Mouse (Mus musculus) embryonic facial prominence, embryonic 14.5 days (tissue): Measurements from ENCODE around the gene Gabrp. TPM values are rescaled to one million over a fixed set of nuclear protein-coding genes. Genes with fewer than 3 reads are reported as not detected.

Experiments
- ATAC-seq: fragments of 200-750 bp; cut with Nextera tagmentation; 2 replicates; pipeline ENCODE4 v1.8.0; 2017; ENCODE audit warnings: low read depth, moderate number of reproducible peaks, moderate TSS enrichment
- DNase-seq: peaks from one replicate; pipeline ENCODE4 v3.0.0-alpha.2; 2015; ENCODE audit warnings: low spot score
- H3K27ac ChIP-seq: fragments of 300-500 bp; sonication (generic); replicated peaks from 2 replicates; pipeline ENCODE4 v1.5.1; 2014; ENCODE audit warnings: low read depth, mild to moderate bottlenecking, low read length, moderate library complexity
- H3K27me3 ChIP-seq: fragments of 300-500 bp; sonication (generic); replicated peaks from 2 replicates; pipeline ENCODE4 v1.6.1; 2014; ENCODE audit warnings: low read length; ENCODE audit not compliant: control insufficient read depth, insufficient read depth
- H3K36me3 ChIP-seq: fragments of 300-500 bp; sonication (generic); 2 replicates; pipeline ENCODE4 v1.6.1; 2014; ENCODE audit warnings: low read length, mixed read lengths; ENCODE audit not compliant: control insufficient read depth, insufficient read depth
- H3K4me1 ChIP-seq: fragments of 300-500 bp; sonication (generic); 2 replicates; pipeline ENCODE4 v1.6.1; 2014; ENCODE audit warnings: antibody characterized with exemption, low read length; ENCODE audit not compliant: control insufficient read depth, insufficient read depth
- H3K4me2 ChIP-seq: fragments of 300-500 bp; sonication (generic); 2 replicates; pipeline ENCODE4 v1.6.1; 2014; ENCODE audit warnings: low read depth, mild to moderate bottlenecking, low read length, moderate library complexity, mixed read lengths
- H3K4me3 ChIP-seq: fragments of 300-500 bp; sonication (generic); 2 replicates; pipeline ENCODE4 v1.5.1; 2014; ENCODE audit warnings: low read depth, mild to moderate bottlenecking, low read length
- H3K9ac ChIP-seq: fragments of 300-500 bp; sonication (generic); 2 replicates; pipeline ENCODE4 v1.6.1; 2014; ENCODE audit warnings: low read depth, mild to moderate bottlenecking, low read length, moderate library complexity, mixed read lengths
- H3K9me3 ChIP-seq: fragments of 300-500 bp; sonication (generic); 2 replicates; pipeline ENCODE4 v1.6.1; 2016; ENCODE audit warnings: low read length; ENCODE audit not compliant: control insufficient read depth
- WGBS: fragments of 180-500 bp; shearing (Covaris S2); extraction: QIAGEN DNeasy Blood & Tissue Kit; methylation state at CpG from one replicate; pipeline ENCODE4 v1.1.7; 2014; 5-methylcytosine and 5-hydroxymethylcytosine counted together
- polyA plus RNA-seq: library from polyadenylated mRNA; unstranded; fragments of >200 nt; fragmentation: Nextera tagmentation; extraction: Ambion mirVana; gene quantifications from 2 replicates; pipeline ENCODE4 v1.2.1, GENCODE M21; 2014

Gabrp gene
- polyA plus RNA-seq, 1 experiment from 2014 or later = 1.0 TPM

DNA sequence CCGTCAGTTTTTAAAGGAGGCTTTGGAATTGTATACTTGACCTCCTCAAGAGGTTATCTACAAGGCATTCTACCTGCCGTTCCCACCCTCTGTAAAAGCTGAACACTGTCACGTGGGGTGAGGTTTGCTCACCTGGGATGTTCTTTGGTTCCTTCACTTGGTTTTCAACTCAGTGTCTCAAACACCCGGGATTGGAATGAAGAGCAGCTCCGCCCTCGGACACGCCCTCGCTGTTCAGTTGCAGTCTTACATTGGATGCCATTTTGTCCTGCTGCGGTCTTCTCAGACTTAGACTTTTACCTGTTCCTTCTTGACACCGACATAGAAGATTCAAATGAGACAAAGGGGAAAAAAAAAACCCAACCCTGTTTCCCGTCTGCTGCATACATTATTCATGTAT is 34.6 kb downstream of the Gabrp start:
- Histone ChIP-seq H3K4me3 (no peak overlapping the region), H3K27ac (no peak overlapping the region), H3K27me3 (no peaks in the 10 kb centered on the region), H3K9ac (no peak overlapping the region), H3K4me1 (no peaks in the 10 kb centered on the region), H3K36me3 (no peaks in the 10 kb centered on the region), H3K4me2 (no peak overlapping the region), H3K9me3 (no peaks in the 10 kb centered on the region)
- ATAC-seq (no peak), DNase-seq (no peak)
- 60% methylated on average over 11 of the region's 11 CpGs for WGBS

DNA sequence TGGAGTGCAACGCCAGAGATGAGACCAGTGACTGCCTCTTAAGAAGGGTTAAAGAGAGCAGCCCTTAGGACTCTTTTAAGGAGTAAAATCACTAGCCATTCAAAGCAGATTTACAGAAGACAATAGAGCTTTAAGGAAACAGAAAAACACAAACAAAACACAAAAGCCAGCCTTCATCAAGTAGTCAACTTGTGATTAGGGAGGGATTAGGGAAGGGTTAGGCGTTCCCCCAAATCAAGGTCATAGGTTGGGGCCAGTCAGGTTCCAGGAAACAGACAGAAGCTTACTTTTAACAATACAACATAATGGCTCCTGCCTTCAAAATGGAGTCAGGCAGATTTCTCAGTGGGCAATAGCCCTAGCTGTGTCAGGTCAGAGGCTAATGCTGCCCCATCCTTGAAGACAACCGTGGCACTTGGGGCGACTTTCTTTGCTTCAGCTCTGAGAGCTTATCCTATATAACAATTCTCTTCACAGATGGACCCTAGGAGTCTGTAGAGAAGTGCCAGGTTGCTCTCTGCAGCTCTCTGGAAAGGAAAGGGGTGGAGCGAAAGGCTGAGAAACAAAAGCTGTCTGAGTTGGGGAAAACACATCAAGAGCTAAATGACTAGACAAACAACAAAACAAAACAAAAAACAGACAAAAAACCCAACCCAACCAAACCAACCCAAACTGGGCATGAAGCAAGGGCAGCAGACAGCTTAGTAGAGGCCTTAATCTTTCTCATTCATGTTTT is 41.2 kb downstream of the Gabrp start:
- no peaks in the 10 kb centered on the region for H3K27me3 ChIP-seq
- no peaks in the 10 kb centered on the region for H3K9me3 ChIP-seq
- H3K4me3 ChIP-seq = no peak overlapping the region
- 69% methylated on average over 5 of the region's 5 CpGs for WGBS
- H3K4me2 ChIP-seq = no peak overlapping the region
- ATAC-seq (no peak), DNase-seq (no peak)
- H3K4me1 ChIP-seq = no peaks in the 10 kb centered on the region
- no peak overlapping the region for H3K27ac ChIP-seq
- H3K9ac ChIP-seq = no peak overlapping the region
- H3K36me3 ChIP-seq = no peaks in the 10 kb centered on the region

DNA sequence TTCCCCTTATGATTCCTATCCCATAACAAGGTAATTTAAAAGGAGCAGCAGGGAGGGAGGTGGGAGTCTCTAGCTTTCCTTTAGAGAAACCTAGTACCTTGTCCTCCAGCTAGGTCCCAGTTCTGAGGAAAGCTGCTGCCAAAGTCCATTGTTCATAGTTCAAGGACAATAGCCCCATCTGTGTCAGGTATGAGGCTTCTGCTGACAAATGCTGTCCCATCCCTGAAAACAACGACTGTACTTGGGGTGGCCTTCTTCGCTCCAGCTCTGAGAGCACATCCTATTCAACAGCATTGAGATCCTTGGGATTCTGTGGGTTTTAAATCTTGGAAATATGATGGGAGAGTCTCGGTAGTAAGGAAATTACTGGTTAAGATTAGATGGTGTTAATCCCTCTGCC is 42.1 kb downstream of the Gabrp start:
- no peak overlapping the region for H3K27ac ChIP-seq
- no peak for DNase-seq
- H3K4me1 ChIP-seq = no peaks in the 10 kb centered on the region
- H3K4me3 ChIP-seq = no peak overlapping the region
- no peak for ATAC-seq
- H3K27me3 ChIP-seq = no peaks in the 10 kb centered on the region
- H3K9ac ChIP-seq = no peak overlapping the region
- no peak overlapping the region for H3K4me2 ChIP-seq
- 88% methylated on average over 3 of the region's 3 CpGs for WGBS
- H3K9me3 ChIP-seq = no peaks in the 10 kb centered on the region
- no peaks in the 10 kb centered on the region for H3K36me3 ChIP-seq

DNA sequence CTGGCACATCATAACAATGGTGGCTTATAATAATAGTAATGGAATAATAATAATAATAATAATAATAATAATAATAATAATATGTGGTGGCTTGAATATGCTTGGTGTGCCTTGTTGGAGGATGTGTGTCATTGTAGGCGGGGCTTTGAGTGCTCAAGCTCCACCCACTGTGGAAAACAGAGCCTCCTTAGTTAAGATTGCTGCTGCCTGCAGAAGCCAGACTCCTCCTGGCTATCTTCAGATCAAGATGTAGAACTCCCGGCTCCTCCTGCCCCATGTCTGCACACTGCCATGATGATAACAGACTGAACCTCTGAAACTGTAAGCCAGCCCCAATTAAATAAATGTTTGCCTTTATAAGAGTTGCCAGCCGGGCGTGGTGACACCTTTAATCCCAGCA is 44.2 kb downstream of the Gabrp start:
- Histone ChIP-seq H3K4me3 (no peak overlapping the region), H3K4me1 (no peaks in the 10 kb centered on the region), H3K36me3 (no peaks in the 10 kb centered on the region), H3K9me3 (no peaks in the 10 kb centered on the region), H3K27ac (no peak overlapping the region), H3K9ac (no peak overlapping the region), H3K27me3 (no peaks in the 10 kb centered on the region), H3K4me2 (no peak overlapping the region)
- ATAC-seq (no peak), DNase-seq (no peak)
- WGBS = 81% methylated on average over 4 of the region's 4 CpGs

DNA sequence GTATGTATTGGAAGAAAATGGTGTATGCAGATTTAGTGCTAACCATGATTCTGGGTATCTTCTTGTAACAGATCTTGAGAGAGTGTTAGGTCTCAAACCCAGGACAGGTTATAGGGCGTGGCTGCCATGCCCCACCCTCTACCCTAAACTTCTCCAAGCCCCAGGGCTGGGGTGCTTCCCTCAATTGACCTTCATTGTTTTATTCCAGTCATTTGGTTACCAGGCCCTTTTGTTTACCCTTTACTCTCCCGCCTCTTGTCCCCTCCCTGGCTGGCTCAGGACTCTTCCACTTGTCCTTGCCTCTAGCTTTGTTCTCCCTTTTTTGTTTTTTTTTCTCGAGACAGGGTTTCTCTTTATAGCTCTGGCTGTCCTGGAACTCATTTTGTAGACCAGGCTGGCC is 45.2 kb downstream of the Gabrp start:
- 57% methylated on average over 3 of the region's 3 CpGs for WGBS
- no peak overlapping the region for H3K4me2 ChIP-seq
- no peak overlapping the region for H3K4me3 ChIP-seq
- no peaks in the 10 kb centered on the region for H3K27me3 ChIP-seq
- H3K4me1 ChIP-seq = no peaks in the 10 kb centered on the region
- ATAC-seq (no peak), DNase-seq (no peak)
- no peak overlapping the region for H3K9ac ChIP-seq
- H3K27ac ChIP-seq = no peak overlapping the region
- no peaks in the 10 kb centered on the region for H3K9me3 ChIP-seq
- no peaks in the 10 kb centered on the region for H3K36me3 ChIP-seq

DNA sequence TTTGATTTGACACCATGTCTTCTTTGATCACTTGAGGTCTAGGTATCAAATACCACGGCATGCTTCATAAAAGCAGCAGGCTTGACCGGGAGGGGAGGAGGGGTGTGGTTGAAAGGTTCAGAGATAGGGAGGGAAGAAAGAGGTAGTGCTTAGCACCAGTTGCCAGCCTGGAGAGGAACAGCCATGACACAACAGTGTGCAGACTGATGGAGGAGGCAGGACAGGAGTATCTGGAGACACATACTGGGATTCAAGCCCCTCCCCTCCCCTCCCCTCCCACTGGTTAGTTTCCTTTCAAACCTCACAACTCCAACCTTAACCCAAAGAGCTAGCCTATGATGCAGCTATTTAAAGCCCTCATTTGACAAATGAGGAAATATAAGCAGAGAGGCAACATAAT is 49.2 kb downstream of the Gabrp start:
- Histone ChIP-seq H3K9me3 (no peaks in the 10 kb centered on the region), H3K27ac (no peak overlapping the region), H3K27me3 (no peaks in the 10 kb centered on the region), H3K9ac (no peak overlapping the region), H3K4me3 (no peak overlapping the region), H3K36me3 (no peaks in the 10 kb centered on the region), H3K4me2 (no peak overlapping the region), H3K4me1 (no peaks in the 10 kb centered on the region)
- WGBS = 41% methylated on average over 2 of the region's 2 CpGs
- DNase-seq (no peak), ATAC-seq (no peak)

DNA sequence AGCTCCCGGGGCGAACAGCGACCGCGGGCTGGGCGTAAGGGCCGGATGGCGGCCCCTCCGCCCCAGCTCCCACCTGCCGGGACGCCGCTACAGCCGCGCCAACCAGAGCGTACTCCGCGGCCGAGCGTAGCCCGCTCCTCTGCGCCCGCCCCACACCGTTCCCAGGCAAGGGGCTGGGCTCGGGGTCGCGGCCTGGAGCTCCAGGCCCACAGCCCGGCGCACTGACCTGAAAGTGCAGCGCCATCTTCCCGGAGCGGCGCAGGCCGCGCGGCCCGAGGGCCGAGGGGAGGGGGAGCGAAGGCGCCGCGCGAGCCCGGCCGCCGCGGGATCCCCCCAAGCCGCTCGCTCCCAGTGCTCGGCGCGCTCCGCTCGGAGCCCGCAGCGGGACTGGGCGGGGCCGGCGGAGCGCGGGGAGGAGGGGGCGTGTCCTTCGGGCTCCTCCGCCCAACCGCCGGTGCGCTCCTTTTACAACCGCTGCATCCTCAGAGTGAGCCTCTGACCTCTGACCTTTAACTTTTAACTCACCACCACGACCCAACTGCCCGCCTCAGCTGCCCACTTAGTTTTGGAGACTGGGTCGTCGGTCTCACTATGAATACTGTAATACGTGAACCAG is 65.3 kb downstream of the Gabrp start, which contains the start of gene Ranbp17:
Ranbp17 (minus strand) TSS at position 371 of the 616 bp plus-strand sequence.
- no peaks in the 10 kb centered on the region for H3K4me1 ChIP-seq
- WGBS = 4% methylated on average over 21 of the region's 72 CpGs
- peak within 1 kb of the TSS; percentile 77 for H3K4me2 ChIP-seq
- peak within 1 kb of the TSS; percentile 84 for H3K9ac ChIP-seq
- H3K4me3 ChIP-seq = peak within 1 kb of the TSS; percentile 93
- DNase-seq (peak; percentile 78), ATAC-seq (peak; percentile 90)
- peak within 1 kb of the TSS; percentile 70; the same call in 1 of the 2 replicates for H3K27ac ChIP-seq
- H3K9me3 ChIP-seq = no peaks in the 10 kb centered on the region
- H3K36me3 ChIP-seq = no peaks in the 10 kb centered on the region
- no peaks in the 10 kb centered on the region for H3K27me3 ChIP-seq

DNA sequence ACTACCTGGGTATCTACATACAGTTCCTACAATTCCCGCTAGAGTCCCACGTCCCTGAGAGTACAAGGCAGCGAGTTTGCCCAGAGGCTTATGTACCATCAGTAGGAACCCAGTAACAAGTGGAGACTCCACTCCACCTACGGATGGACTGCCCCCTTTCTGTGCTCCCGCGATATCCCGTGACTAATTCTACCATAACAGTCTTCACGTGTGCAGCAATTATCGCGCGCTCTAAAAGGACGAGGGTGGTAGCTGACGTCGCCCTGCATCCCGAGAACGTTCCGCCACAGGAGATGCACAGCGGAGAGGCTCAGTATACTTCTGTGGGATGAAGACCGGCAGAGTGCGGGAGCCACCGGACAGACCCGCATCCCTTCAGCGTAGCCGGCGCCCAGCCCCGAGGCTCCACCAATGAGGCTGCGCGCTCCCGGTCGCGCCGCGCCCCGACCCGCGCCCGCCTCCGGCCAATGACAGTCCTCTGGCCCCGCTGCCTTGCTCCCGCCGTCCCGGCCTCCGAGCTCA is 65.8 kb downstream of the Gabrp start:
- H3K36me3 ChIP-seq = no peaks in the 10 kb centered on the region
- H3K27me3 ChIP-seq = no peaks in the 10 kb centered on the region
- peak overlapping the region; percentile 93 for H3K4me3 ChIP-seq
- H3K9me3 ChIP-seq = no peaks in the 10 kb centered on the region
- H3K27ac ChIP-seq = peak overlapping the region; percentile 70; the same call in 1 of the 2 replicates
- peak overlapping the region; percentile 77 for H3K4me2 ChIP-seq
- ATAC-seq (peak; percentile 90), DNase-seq (peak; percentile 85)
- H3K9ac ChIP-seq = peak overlapping the region; percentile 84
- under 1% methylated on average over 22 of the region's 43 CpGs for WGBS
- no peaks in the 10 kb centered on the region for H3K4me1 ChIP-seq
